ENCODE assay signal across 21 mouse cellular contexts in genomic region chr1:62880882-62881291, GRCm38 (mm10).
A peak's percentile ranks its signal among the peaks of the same experiment; 100 is the strongest.
DNase-seq lines count a peak whose midpoint lies in the region; ATAC-seq lines count a peak whose summit lies in the region.
"Had no signal": no experiment of that assay in that cellular context is flagged by ENCODE, and none has a peak within 500 bp of the region (broad histone marks: within the 10 kb centered on the region; RNA-seq: fewer than 3 reads in every experiment).

No protein-coding gene starts in this region.

- H3K27ac ChIP-seq in hindbrain, embryonic 16.5 days (ENCODE audit: low read depth, low read length) = no peak overlapping the region
- H3K27ac ChIP-seq in hindbrain, embryonic 14.5 days = no peak overlapping the region
- peak overlapping the region; percentile 61 for H3K27ac ChIP-seq in embryonic facial prominence, embryonic 13.5 days
- H3K27ac ChIP-seq in forebrain, embryonic 14.5 days (ENCODE audit: low read depth, low read length) = no peak overlapping the region
- H3K27ac ChIP-seq: heart, embryonic 10.5 days; midbrain, embryonic 13.5 days; neural tube, embryonic 13.5 days had no signal

- no peak for DNase-seq in hindbrain, embryonic 14.5 days (ENCODE audit: low spot score)
- peak; percentile 74 for DNase-seq in forebrain, embryonic 14.5 days (ENCODE audit: low spot score)
- peak; percentile 66 for DNase-seq in retina, postnatal 1 day
- no peak for DNase-seq in heart, adult 8-10 months (ENCODE audit: low spot score)
- DNase-seq: adrenal gland, adult 8-10 months; cerebellum, adult 9-11 months; gastrocnemius, postnatal 10 days; kidney, adult 2 months; kidney, postnatal 10 days; liver; liver, postnatal 0 days; lung, postnatal 10 days; right cerebral cortex, postnatal 25 days; thymus, adult 2 months had no signal

- WGBS in hindbrain, embryonic 16.5 days = 17% methylated on average over 4 of the region's 4 CpGs
- WGBS in hindbrain, embryonic 14.5 days = 17% methylated on average over 4 of the region's 4 CpGs
- 27% methylated on average over 4 of the region's 4 CpGs for WGBS in embryonic facial prominence, embryonic 13.5 days
- WGBS in forebrain, embryonic 14.5 days = under 1% methylated on average over 4 of the region's 4 CpGs

- no peak overlapping the region for H3K9ac ChIP-seq in hindbrain, embryonic 16.5 days (ENCODE audit: low read depth, low read length)
- H3K9ac ChIP-seq in hindbrain, embryonic 14.5 days = no peak overlapping the region
- H3K9ac ChIP-seq in embryonic facial prominence, embryonic 13.5 days = no peak overlapping the region
- H3K9ac ChIP-seq in forebrain, embryonic 14.5 days (ENCODE audit: low read length) = no peak overlapping the region
- H3K9ac ChIP-seq: liver, postnatal 0 days; midbrain, embryonic 13.5 days; neural tube, embryonic 13.5 days had no signal

- H3K4me2 ChIP-seq in hindbrain, embryonic 16.5 days (ENCODE audit: low read length) = no peak overlapping the region
- no peak overlapping the region for H3K4me2 ChIP-seq in hindbrain, embryonic 14.5 days (replicated peaks)
- H3K4me2 ChIP-seq in embryonic facial prominence, embryonic 13.5 days = no peak overlapping the region
- H3K4me2 ChIP-seq in forebrain, embryonic 14.5 days (ENCODE audit: low read length) = no peak overlapping the region
- H3K4me2 ChIP-seq: midbrain, embryonic 13.5 days; neural tube, embryonic 13.5 days had no signal

- peak; percentile 56; the same call in 1 of the 2 replicates for ATAC-seq in hindbrain, embryonic 16.5 days
- no peak for ATAC-seq in hindbrain, embryonic 14.5 days (ENCODE audit: low FRiP score)
- peak; percentile 64; the same call in 1 of the 2 replicates for ATAC-seq in embryonic facial prominence, embryonic 13.5 days (ENCODE audit: insufficient number of reproducible peaks, insufficient read depth, low FRiP score, low TSS enrichment, low read depth)
- peak; percentile 63 for ATAC-seq in forebrain, embryonic 14.5 days
- ATAC-seq in megakaryocyte, adult 5-6 weeks (ENCODE audit: poor library complexity, severe bottlenecking) = no peak
- ATAC-seq: liver, postnatal 0 days; midbrain, embryonic 13.5 days; Patski had no signal

- H3K27me3 ChIP-seq in hindbrain, embryonic 16.5 days (replicated peaks; ENCODE audit: control insufficient read depth, insufficient read depth, low read length) = no peaks in the 10 kb centered on the region
- no peaks in the 10 kb centered on the region for H3K27me3 ChIP-seq in hindbrain, embryonic 14.5 days (ENCODE audit: control insufficient read depth, insufficient read depth, low read length)
- no peaks in the 10 kb centered on the region for H3K27me3 ChIP-seq in embryonic facial prominence, embryonic 13.5 days
- H3K27me3 ChIP-seq in forebrain, embryonic 14.5 days (replicated peaks; ENCODE audit: control insufficient read depth, insufficient read depth, low read length) = no peaks in the 10 kb centered on the region
- H3K27me3 ChIP-seq: midbrain, embryonic 13.5 days; neural tube, embryonic 13.5 days; Patski had no signal

- H3K4me1 ChIP-seq in hindbrain, embryonic 16.5 days (ENCODE audit: control insufficient read depth, insufficient read depth, low read depth, low read length) = no peaks in the 10 kb centered on the region
- peaks cover 7% of the 10 kb centered on the region; the same call in 1 of the 2 replicates for H3K4me1 ChIP-seq in hindbrain, embryonic 14.5 days (replicated peaks; ENCODE audit: control insufficient read depth, insufficient read depth, low read length)
- H3K4me1 ChIP-seq in embryonic facial prominence, embryonic 13.5 days = peaks cover 23% of the 10 kb centered on the region
- H3K4me1 ChIP-seq in forebrain, embryonic 14.5 days (ENCODE audit: control insufficient read depth, insufficient read depth, low read length) = no peaks in the 10 kb centered on the region
- H3K4me1 ChIP-seq: midbrain, embryonic 13.5 days had no signal

- no peaks in the 10 kb centered on the region for H3K36me3 ChIP-seq in hindbrain, embryonic 16.5 days (ENCODE audit: control insufficient read depth, insufficient read depth, low read length)
- no peaks in the 10 kb centered on the region for H3K36me3 ChIP-seq in hindbrain, embryonic 14.5 days (replicated peaks; ENCODE audit: control insufficient read depth, insufficient read depth)
- H3K36me3 ChIP-seq in embryonic facial prominence, embryonic 13.5 days = no peaks in the 10 kb centered on the region
- no peaks in the 10 kb centered on the region for H3K36me3 ChIP-seq in forebrain, embryonic 14.5 days (ENCODE audit: control insufficient read depth, insufficient read depth, low read length)
- H3K36me3 ChIP-seq: heart, embryonic 10.5 days; midbrain, embryonic 13.5 days; neural tube, embryonic 13.5 days had no signal

- H3K9me3 ChIP-seq in hindbrain, embryonic 16.5 days (ENCODE audit: control insufficient read depth, low read length) = no peaks in the 10 kb centered on the region
- H3K9me3 ChIP-seq in hindbrain, embryonic 14.5 days (ENCODE audit: control insufficient read depth, low read length) = no peaks in the 10 kb centered on the region
- H3K9me3 ChIP-seq in embryonic facial prominence, embryonic 13.5 days = no peaks in the 10 kb centered on the region
- no peaks in the 10 kb centered on the region for H3K9me3 ChIP-seq in forebrain, embryonic 14.5 days (replicated peaks; ENCODE audit: control insufficient read depth, low read length)
- H3K9me3 ChIP-seq: heart, embryonic 10.5 days; midbrain, embryonic 13.5 days; neural tube, embryonic 13.5 days had no signal

- H3K4me3 ChIP-seq in hindbrain, embryonic 16.5 days (ENCODE audit: low read length) = no peak overlapping the region
- no peak overlapping the region for H3K4me3 ChIP-seq in hindbrain, embryonic 14.5 days (replicated peaks; ENCODE audit: low read length)
- H3K4me3 ChIP-seq in embryonic facial prominence, embryonic 13.5 days = no peak overlapping the region
- H3K4me3 ChIP-seq in forebrain, embryonic 14.5 days (ENCODE audit: low read depth, low read length) = no peak overlapping the region
- H3K4me3 ChIP-seq: heart, embryonic 10.5 days; midbrain, embryonic 13.5 days; neural tube, embryonic 13.5 days had no signal

Comparison
In these comparisons a context has a peak if more than half of its experiments do, and no peak if none do; other contexts are left out.
1. ATAC-seq: peak in hindbrain, embryonic 16.5 days (single experiment), embryonic facial prominence, embryonic 13.5 days (single experiment) and forebrain, embryonic 14.5 days (single experiment); none in hindbrain, embryonic 14.5 days (single experiment) and megakaryocyte, adult 5-6 weeks (single experiment).
2. DNase-seq: peak in forebrain, embryonic 14.5 days (single experiment) and retina, postnatal 1 day (single experiment); none in hindbrain, embryonic 14.5 days (single experiment) and heart, adult 8-10 months (single experiment).